Mouse (Mus musculus): ENCODE data around the gene Pcdh15. TPM values are rescaled to one million over a fixed set of nuclear protein-coding genes. Genes with fewer than 3 reads are reported as not detected.

The Pcdh15 gene
- polyA plus RNA-seq, 1 experiment from 2014 or later, result not detected

GRCm38 (mm10) chr10:74316091-74316490 is 1216.9 kb downstream of the Pcdh15 start:
- Histone ChIP-seq H3K36me3 (ENCODE audit: insufficient read depth) (no peaks in the 10 kb centered on the region), H3K27me3 (ENCODE audit: insufficient read depth, low read length) (no peaks in the 10 kb centered on the region), H3K9me3 (ENCODE audit: low read depth, low read length) (no peaks in the 10 kb centered on the region), H3K9ac (no peak overlapping the region), H3K4me1 (ENCODE audit: insufficient read depth) (no peaks in the 10 kb centered on the region), H3K27ac (ENCODE audit: low read depth) (no peak overlapping the region), H3K4me2 (no peak overlapping the region), H3K4me3 (ENCODE audit: low read depth, low read length) (no peak overlapping the region)
- DNase-seq (no peak), ATAC-seq (ENCODE audit: insufficient read depth) (no peak)
- TF ChIP-seq CTCF (IDR thresholded peaks at IDR 0.05; ENCODE audit: low read depth), result no peak
- 76% methylated on average over 2 of the region's 2 CpGs for WGBS

- Histone ChIP-seq H3K27ac (ENCODE audit: low read depth) (no peak overlapping the region), H3K4me3 (ENCODE audit: low read depth, low read length) (no peak overlapping the region), H3K9me3 (ENCODE audit: low read depth, low read length) (no peaks in the 10 kb centered on the region), H3K36me3 (ENCODE audit: insufficient read depth) (no peaks in the 10 kb centered on the region), H3K4me2 (no peak overlapping the region), H3K27me3 (ENCODE audit: insufficient read depth, low read length) (no peaks in the 10 kb centered on the region), H3K9ac (no peak overlapping the region), H3K4me1 (ENCODE audit: insufficient read depth) (no peaks in the 10 kb centered on the region)
- ATAC-seq (ENCODE audit: insufficient read depth) (no peak), DNase-seq (no peak)
- TF ChIP-seq CTCF (IDR thresholded peaks at IDR 0.05; ENCODE audit: low read depth), result no peak
- 87% methylated on average over 7 of the region's 7 CpGs for WGBS
Observed at GRCm38 (mm10) chr10:74335412-74335811, 1236.3 kb downstream of the Pcdh15 start.

GRCm38 (mm10) chr10:74339247-74340160 is 1240.4 kb downstream of the Pcdh15 start:
- Histone ChIP-seq H3K27ac (ENCODE audit: low read depth) (no peak overlapping the region), H3K4me3 (ENCODE audit: low read depth, low read length) (no peak overlapping the region), H3K27me3 (ENCODE audit: insufficient read depth, low read length) (no peaks in the 10 kb centered on the region), H3K9ac (no peak overlapping the region), H3K4me1 (ENCODE audit: insufficient read depth) (no peaks in the 10 kb centered on the region), H3K36me3 (ENCODE audit: insufficient read depth) (no peaks in the 10 kb centered on the region), H3K9me3 (ENCODE audit: low read depth, low read length) (no peaks in the 10 kb centered on the region), H3K4me2 (no peak overlapping the region)
- no peak for DNase-seq
- ATAC-seq (ENCODE audit: insufficient read depth), result no peak
- 71% methylated on average over 3 of the region's 3 CpGs for WGBS
- no peak for TF ChIP-seq CTCF (IDR thresholded peaks at IDR 0.05; ENCODE audit: low read depth)

- H3K9ac ChIP-seq, result no peak overlapping the region
- H3K4me1 ChIP-seq (ENCODE audit: insufficient read depth), result no peaks in the 10 kb centered on the region
- H3K4me2 ChIP-seq, result no peak overlapping the region
- no peaks in the 10 kb centered on the region for H3K9me3 ChIP-seq (ENCODE audit: low read depth, low read length)
- DNase-seq (no peak), ATAC-seq (ENCODE audit: insufficient read depth) (no peak)
- H3K27ac ChIP-seq (ENCODE audit: low read depth), result no peak overlapping the region
- WGBS, result 60% methylated on average over 5 of the region's 5 CpGs
- H3K4me3 ChIP-seq (ENCODE audit: low read depth, low read length), result no peak overlapping the region
- H3K27me3 ChIP-seq (ENCODE audit: insufficient read depth, low read length), result no peaks in the 10 kb centered on the region
- H3K36me3 ChIP-seq (ENCODE audit: insufficient read depth), result no peaks in the 10 kb centered on the region
- no peak for TF ChIP-seq CTCF (IDR thresholded peaks at IDR 0.05; ENCODE audit: low read depth)
Observed at GRCm38 (mm10) chr10:74359526-74359925, 1260.4 kb downstream of the Pcdh15 start.

- H3K9me3 ChIP-seq (ENCODE audit: low read depth, low read length), result no peaks in the 10 kb centered on the region
- H3K27ac ChIP-seq (ENCODE audit: low read depth), result no peak overlapping the region
- H3K4me3 ChIP-seq (ENCODE audit: low read depth, low read length), result no peak overlapping the region
- H3K36me3 ChIP-seq (ENCODE audit: insufficient read depth), result no peaks in the 10 kb centered on the region
- ATAC-seq (ENCODE audit: insufficient read depth), result no peak
- H3K4me1 ChIP-seq (ENCODE audit: insufficient read depth), result no peaks in the 10 kb centered on the region
- 71% methylated on average over 1 of the region's 1 CpGs for WGBS
- no peak overlapping the region for H3K9ac ChIP-seq
- no peak for TF ChIP-seq CTCF (IDR thresholded peaks at IDR 0.05; ENCODE audit: low read depth)
- DNase-seq, result no peak
- no peak overlapping the region for H3K4me2 ChIP-seq
- no peaks in the 10 kb centered on the region for H3K27me3 ChIP-seq (ENCODE audit: insufficient read depth, low read length)
Observed at GRCm38 (mm10) chr10:74378697-74379096, 1279.6 kb downstream of the Pcdh15 start.

GRCm38 (mm10) chr10:74379276-74380134 is 1280.4 kb downstream of the Pcdh15 start:
- Histone ChIP-seq H3K27me3 (ENCODE audit: insufficient read depth, low read length) (no peaks in the 10 kb centered on the region), H3K9me3 (ENCODE audit: low read depth, low read length) (no peaks in the 10 kb centered on the region), H3K9ac (no peak overlapping the region), H3K36me3 (ENCODE audit: insufficient read depth) (no peaks in the 10 kb centered on the region), H3K4me1 (ENCODE audit: insufficient read depth) (no peaks in the 10 kb centered on the region), H3K4me2 (no peak overlapping the region), H3K4me3 (ENCODE audit: low read depth, low read length) (no peak overlapping the region), H3K27ac (ENCODE audit: low read depth) (no peak overlapping the region)
- ATAC-seq (ENCODE audit: insufficient read depth), result no peak
- no peak for TF ChIP-seq CTCF (IDR thresholded peaks at IDR 0.05; ENCODE audit: low read depth)
- no peak for DNase-seq
- WGBS, result 50% methylated on average over 7 of the region's 7 CpGs
